Mouse (Mus musculus): ENCODE data around the gene Hist2h2aa1. TPM values are rescaled to one million over a fixed set of nuclear protein-coding genes. Genes with fewer than 3 reads are reported as not detected.
A peak's percentile ranks its signal among the peaks of the same experiment; 100 is the strongest.
"Not testable (repeated sequence)": the region's sequence is repeated elsewhere in the genome, so short reads cannot be mapped to it uniquely, and the experiment has no call there.

The Hist2h2aa1 gene
- total RNA-seq, 2 experiments from 2014 or later: 21.8 to 28.9 TPM

DNA sequence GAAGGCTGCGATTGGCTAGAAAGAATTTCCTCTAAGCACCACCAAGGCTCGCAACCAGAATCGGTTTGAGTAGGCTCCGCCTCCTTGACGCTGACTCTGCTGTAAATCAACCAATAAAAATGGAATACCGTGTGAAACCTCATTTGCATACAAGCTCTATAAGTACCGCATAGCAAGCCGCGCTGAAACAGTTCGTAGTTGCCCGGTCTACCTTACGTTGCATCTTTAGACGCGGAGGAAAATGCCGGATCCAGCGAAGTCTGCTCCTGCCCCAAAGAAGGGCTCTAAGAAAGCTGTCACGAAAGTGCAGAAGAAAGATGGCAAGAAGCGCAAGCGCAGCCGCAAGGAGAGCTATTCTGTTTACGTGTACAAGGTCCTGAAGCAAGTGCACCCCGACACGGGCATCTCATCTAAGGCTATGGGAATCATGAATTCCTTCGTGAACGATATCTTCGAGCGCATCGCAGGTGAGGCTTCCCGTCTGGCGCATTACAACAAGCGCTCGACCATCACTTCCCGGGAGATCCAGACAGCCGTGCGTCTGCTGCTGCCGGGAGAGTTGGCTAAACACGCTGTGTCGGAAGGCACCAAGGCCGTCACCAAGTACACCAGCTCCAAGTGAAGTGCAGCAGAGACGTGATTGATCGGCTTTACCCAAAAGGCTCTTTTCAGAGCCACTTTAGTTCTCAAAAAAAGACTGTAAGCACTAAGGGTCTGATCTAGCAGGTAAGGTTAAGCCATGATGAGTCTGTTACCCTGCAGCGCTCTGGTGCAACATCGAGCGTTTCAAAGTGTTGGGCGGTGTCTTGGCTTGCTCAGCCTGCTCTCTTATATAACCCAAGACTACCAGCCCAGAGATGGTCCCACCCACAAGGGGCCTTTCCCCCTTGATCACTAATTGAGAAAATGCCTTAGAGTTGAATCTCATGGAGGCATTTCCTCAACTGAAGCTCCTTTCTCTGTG is 24.5 kb downstream of the Hist2h2aa1 start, which contains the start of gene Hist2h2bb:
TSS of gene Hist2h2bb (plus strand) at position 242 of the 964 bp plus-strand sequence.
- DNase-seq: peak; percentile 91 to 93
- intact Hi-C loops (cut with DNase I): no loop called here

GRCm38 (mm10) chr3:96273591-96274465 is 28.5 kb downstream of the Hist2h2aa1 start:
- no peak for DNase-seq

DNA sequence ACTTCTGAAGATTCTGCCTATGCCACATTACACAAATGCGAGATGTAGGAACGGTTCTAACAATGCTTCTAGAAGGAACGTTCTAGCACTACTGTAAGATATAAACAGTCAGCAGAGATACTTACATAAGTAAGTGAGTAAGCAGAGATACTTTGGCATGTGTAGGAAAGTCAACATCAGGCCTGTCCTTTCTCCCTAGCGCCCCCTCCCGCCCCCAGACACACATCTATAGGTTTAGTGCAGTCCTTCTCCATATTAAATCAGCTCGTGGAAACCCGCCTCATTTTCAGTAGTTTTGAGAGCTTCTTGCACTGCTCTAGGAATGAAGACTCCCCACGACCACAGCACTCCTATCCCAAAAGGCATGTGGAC is 32.1 kb downstream of the Hist2h2aa1 start:
- intact Hi-C loops (cut with DNase I): no loop called here
- peak; percentile 38 to 45 for DNase-seq

More at GRCm38 (mm10) chr3:96273591-96274465, 28.5 kb downstream of the Hist2h2aa1 start:
- intact Hi-C loops (cut with DNase I): no loop called here

- intact Hi-C loops (cut with DNase I): loop anchor here (2.0 kb wide), 1 partner anchor 223 kb away; no protein-coding TSS in a partner anchor
- peak; percentile 93 to 96 for DNase-seq
Measured at GRCm38 (mm10) chr3:96277800-96278624, 32.7 kb downstream of the Hist2h2aa1 start.

GRCm38 (mm10) chr3:96280660-96281059 is 35.4 kb downstream of the Hist2h2aa1 start:
- intact Hi-C loops (cut with DNase I): loop anchor here (5.0 kb wide), 1 partner anchor 162 kb away; no protein-coding TSS in a partner anchor
- no peak for DNase-seq

GRCm38 (mm10) chr3:96284457-96284856 is 39.2 kb downstream of the Hist2h2aa1 start:
- intact Hi-C loops (cut with DNase I): loop anchor here (5.0 kb wide), 1 partner anchor 158 kb away; no protein-coding TSS in a partner anchor
- peak in 1 of 2 experiments; percentile 48 for DNase-seq

DNA sequence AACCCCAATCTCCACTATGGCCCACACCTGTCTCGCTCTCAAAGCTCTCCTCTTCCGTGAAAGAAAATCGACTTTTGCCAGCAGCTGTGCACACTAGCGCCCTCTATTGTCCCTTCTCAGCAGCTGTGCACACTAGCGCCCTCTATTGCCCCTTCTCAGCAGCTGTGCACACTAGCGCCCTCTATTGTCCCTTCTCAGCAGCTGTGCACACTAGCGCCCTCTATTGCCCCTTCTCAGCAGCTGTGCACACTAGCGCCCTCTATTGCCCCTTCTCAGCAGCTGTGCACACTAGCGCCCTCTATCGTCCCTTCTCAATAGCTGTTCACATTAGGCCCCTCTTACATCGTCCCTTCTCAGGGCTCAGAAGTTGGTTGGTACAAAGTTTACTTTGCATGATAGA is 42.0 kb downstream of the Hist2h2aa1 start:
- intact Hi-C loops (cut with DNase I); DNase-seq: not testable (repeated sequence)

DNA sequence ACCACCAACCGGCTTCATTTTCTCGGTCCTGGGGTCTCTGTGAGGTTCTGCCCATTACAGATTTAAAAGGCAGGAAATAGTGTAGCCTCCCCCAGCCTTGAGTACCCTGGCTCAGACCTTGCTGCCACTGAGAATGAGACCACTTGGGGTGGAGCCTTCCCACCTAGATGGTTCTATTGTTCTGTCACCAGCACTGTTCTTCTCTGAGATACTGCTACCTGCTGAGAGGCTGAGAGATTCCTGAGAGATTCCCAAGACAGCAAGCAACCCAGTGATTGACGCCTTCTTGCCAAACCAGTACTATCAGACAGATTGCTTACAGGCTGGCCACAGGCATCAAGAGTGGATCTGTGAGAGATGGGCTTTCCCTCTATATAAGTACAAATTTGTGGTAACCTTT is 43.9 kb downstream of the Hist2h2aa1 start:
- intact Hi-C loops (cut with DNase I): no loop called here
- no peak for DNase-seq

DNA sequence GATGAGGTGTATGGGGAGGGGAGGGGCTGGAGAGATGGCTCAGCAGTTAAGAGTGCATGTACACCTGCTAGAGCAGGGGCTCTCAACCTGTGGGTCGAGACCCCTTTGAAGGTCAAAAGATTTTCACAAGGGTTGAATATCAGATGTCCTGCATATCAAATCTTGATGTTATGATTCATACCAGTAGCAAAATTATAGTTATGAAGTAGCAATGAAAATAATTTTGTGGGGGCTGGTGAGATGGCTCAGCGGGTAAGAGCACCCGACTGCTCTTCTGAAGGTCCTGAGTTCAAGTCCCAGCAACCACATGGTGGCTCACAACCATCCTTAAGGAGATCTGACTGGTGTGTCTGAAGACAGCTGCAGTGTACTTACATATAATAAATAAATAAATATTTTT is 45.4 kb downstream of the Hist2h2aa1 start:
- DNase-seq; intact Hi-C loops (cut with DNase I): not testable (repeated sequence)

- intact Hi-C loops (cut with DNase I): no loop called here
Measured at GRCm38 (mm10) chr3:96292641-96293040, 47.3 kb downstream of the Hist2h2aa1 start.

GRCm38 (mm10) chr3:96293368-96293767 is 48.1 kb downstream of the Hist2h2aa1 start:
- intact Hi-C loops (cut with DNase I): no loop called here
- DNase-seq: no peak

More at GRCm38 (mm10) chr3:96292641-96293040, 47.3 kb downstream of the Hist2h2aa1 start:
- DNase-seq: no peak

GRCm38 (mm10) chr3:96293787-96294186 is 48.5 kb downstream of the Hist2h2aa1 start, which contains the start of gene Fcgr1:
Gene Fcgr1 (minus strand): TSS chr3:96293969.
- intact Hi-C loops (cut with DNase I): no loop called here
- DNase-seq: no peak

Small RNAs within 50 kb of the gene (microRNA-seq; reads per million reads assigned to microRNA genes)
- 0 to 0.70 reads per million in 2 experiments for gene Gm44492
- 0 reads per million in 2 experiments for gene Gm47311
- gene Gm47313: 0 reads per million in 2 experiments

Other genes starting within 250 kb of the Hist2h2aa1 start
- gene Plekho1, start 249.5 kb upstream of the Hist2h2aa1 start, total RNA-seq (2021): 100 to 1,000 TPM; 111 to 118 TPM
- 10 to 100 TPM; 24.7 to 34.4 TPM for gene Vps45, start 187.0 kb upstream of the Hist2h2aa1 start, total RNA-seq (2021)
- gene Otud7b, start 141.0 kb upstream of the Hist2h2aa1 start, total RNA-seq (2021): 10 to 100 TPM; 50.9 to 51.0 TPM
- gene Mtmr11, start 83.5 kb upstream of the Hist2h2aa1 start, total RNA-seq (2021): 1 to 10 TPM; 6.6 to 7.8 TPM
- 10 to 100 TPM; 27.8 to 28.2 TPM for gene Sf3b4, start 73.2 kb upstream of the Hist2h2aa1 start, total RNA-seq (2021)
- gene Sv2a, start 64.3 kb upstream of the Hist2h2aa1 start, total RNA-seq (2021): 10 to 100 TPM; 13.7 to 14.0 TPM
- 10 to 100 TPM; 19.3 to 19.6 TPM for gene Bola1, start 25.8 kb upstream of the Hist2h2aa1 start, total RNA-seq (2021)
- 10 to 100 TPM; 10.6 to 14.9 TPM for gene Hist2h2ab, start 25.6 kb upstream of the Hist2h2aa1 start, total RNA-seq (2021)
- gene Hist2h2ac, start 24.6 kb upstream of the Hist2h2aa1 start, total RNA-seq (2021): 100 to 1,000 TPM; 103 to 121 TPM
- gene Hist2h2be, start 24.4 kb upstream of the Hist2h2aa1 start, total RNA-seq (2021): 1 to 10 TPM; 4.6 to 5.9 TPM
- 10 to 100 TPM; 78.6 to 96.2 TPM for gene Hist2h3c2, start 6.4 kb upstream of the Hist2h2aa1 start, total RNA-seq (2021)
- gene Hist2h2aa2, start 5.2 kb upstream of the Hist2h2aa1 start, total RNA-seq (2021): 100 to 1,000 TPM; 615 to 716 TPM
- gene Hist2h3c1, start 1.2 kb downstream of the Hist2h2aa1 start, total RNA-seq (2021): under 1 TPM in 1 of 2 experiments, not detected in 1; 0.22 TPM
- 10 to 100 TPM; 49.8 to 51.8 TPM for gene Hist2h4, start 17.8 kb downstream of the Hist2h2aa1 start, total RNA-seq (2021)
- 100 to 1,000 TPM; 369 to 427 TPM for gene Hist2h3b, start 23.2 kb downstream of the Hist2h2aa1 start, total RNA-seq (2021)
- 100 to 1,000 TPM; 376 to 419 TPM for gene Hist2h2bb, start 24.3 kb downstream of the Hist2h2aa1 start, total RNA-seq (2021)
- gene Fcgr1, start 48.5 kb downstream of the Hist2h2aa1 start, total RNA-seq (2021): 1 to 10 TPM in 1 of 2 experiments, under 1 TPM in 1; 0.38 to 1.2 TPM
- gene BC107364, start 206.8 kb downstream of the Hist2h2aa1 start, total RNA-seq (2021): not detected

All from heart, postnatal 10 days (tissue).